Mouse (Mus musculus) liver, adult (tissue): ENCODE measurements at regions not wholly inside any gene's neighbourhood (a gene's known extent, or its start where the extent isn't known, plus 50 kb on each side); places are given as distances from the start of the nearest gene placed in this dataset.
A peak's percentile ranks its signal among the peaks of the same experiment; 100 is the strongest.

Experiments used
- GATA4 ChIP-seq: IDR thresholded peaks from 2 replicates; pipeline ENCODE4 v1.6.1; 2014; ENCODE audit warnings: mild to moderate bottlenecking, low read length; ENCODE audit not compliant: insufficient replicate concordance

DNA sequence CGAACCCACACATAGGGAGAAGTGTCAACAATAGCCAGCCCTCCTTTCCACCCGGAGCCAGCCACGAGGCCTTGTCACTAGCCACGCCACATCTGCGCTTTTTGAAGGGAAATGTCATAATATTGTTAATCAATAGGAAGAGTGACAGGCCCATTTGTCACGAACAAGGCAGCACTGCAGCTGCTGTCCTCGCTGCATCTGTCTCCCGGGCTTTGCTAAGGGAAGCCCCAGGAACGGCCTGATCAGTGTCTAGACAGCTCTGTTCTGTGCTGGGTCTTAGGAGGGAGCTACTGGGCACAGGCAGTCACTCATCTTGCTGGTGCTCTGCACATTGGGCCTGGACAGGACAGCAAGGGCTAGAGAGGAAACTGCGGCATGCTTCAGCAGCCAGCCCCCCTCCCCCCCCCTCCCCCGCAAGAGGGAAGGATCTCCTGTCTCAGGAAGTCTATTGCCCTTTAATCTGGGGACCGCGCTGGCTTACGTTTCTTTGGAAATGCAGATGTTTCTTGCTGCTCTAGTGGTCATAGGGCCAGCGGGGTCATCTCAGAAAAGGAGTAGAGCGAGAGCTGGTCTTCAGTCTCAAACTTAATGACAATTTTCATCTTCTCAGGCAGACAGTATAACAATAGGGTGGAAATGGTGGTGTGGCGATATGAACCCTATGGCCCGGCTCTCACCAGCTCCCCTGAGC, 169.1 kb upstream of the Npvf start:
- TF ChIP-seq GATA4, result no peak

- no peak for TF ChIP-seq GATA4
These were observed 170.2 kb upstream of the Npvf start for GRCm38 (mm10) chr6:50824466-50824865.

DNA sequence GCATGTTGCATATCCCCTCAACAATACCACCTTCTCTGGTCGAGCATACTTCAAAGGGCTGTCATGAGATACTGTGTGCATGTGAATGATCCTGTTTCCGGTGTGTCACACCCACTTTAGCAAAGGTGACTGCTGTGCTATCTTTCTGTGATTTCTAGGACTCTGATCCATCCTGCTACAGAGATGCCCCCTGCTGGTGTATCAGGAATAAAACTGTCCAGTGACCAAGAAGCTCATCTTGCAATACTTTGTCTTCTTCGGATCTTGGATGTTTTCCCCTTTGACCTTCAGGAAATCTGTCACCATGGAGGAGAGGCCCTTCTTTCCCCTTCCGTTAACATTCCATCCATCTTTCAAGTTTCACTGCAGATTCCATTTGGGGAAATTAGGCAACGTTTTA, 177.5 kb upstream of the Npvf start:
- no peak for TF ChIP-seq GATA4

DNA sequence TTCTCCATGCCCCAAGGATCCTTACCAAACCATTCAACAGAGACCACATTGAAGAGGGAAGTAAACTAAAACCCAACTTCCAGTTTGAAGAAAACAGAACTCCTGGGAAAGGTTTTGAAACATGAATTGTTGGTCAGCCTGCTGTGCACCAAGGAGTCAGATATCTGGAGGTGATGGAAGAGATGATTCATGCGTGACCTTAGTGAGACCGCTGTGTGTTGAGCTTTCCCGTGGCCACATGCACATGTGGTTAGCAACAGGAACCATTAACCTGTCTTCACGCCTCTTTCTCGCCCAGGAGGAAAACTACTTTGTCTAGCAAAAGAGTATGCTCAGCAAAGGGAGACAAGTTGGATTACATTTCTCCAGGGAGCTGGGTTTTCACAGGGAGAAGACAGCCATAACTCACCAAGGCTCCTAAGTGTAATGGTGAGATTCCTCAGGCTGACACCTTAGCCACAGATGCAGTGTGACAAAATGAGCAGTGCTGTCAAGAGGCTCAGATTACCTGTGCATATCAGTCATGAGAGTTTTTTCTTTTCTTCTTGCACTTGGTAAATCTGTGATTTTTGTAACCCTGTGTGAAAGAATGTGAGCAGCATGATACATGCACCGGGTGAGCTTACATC, 181.9 kb upstream of the Npvf start:
- TF ChIP-seq GATA4, result no peak

DNA sequence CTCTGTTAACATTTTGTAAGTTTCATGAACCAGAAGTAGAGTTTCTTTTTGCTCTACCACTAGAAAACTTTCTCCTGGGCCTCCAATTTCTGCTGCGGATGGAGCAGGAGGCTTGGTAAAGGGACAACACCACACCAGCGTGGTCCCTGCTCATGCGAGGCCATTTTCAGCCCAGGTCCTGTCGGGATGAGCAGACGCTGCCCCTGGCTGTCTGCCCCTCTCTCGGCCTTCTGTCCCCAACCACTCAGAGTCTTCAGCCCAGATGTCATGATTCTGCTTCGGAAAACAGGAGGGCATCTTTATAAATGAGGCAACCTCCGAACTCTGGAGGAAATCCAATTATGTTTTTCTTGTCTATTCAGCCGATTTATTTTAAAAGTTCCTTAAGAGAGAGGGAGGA, 186.6 kb upstream of the Npvf start:
- TF ChIP-seq GATA4, result no peak

GRCm38 (mm10) chr6:50846740-50847516, 192.7 kb upstream of the Npvf start:
- TF ChIP-seq GATA4, result no peak

- TF ChIP-seq GATA4, result no peak
These were observed 193.3 kb upstream of the Npvf start for GRCm38 (mm10) chr6:50847548-50847947.

DNA sequence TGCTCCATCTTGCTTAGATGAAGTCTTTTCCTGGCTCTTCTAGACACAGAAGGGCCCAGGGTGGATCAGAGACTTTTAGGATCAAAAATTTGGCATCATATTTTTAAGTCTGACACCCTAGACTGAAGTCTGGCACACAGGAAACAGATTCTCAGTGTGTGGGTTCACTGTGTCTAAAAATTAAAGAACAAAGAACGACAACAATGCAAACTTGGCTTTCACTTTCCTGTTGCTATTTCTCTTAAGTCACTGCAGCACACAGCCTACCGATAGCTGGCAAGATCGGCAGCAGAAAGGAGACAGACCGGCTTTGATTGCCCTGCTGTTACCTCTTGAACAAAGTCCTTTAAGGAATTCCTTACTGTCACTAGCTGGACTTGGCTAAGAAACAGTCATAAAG, 204.9 kb upstream of the Npvf start:
- no peak for TF ChIP-seq GATA4

- TF ChIP-seq GATA4, result no peak
These were observed 223.8 kb upstream of the Npvf start for GRCm38 (mm10) chr6:50877991-50878390.

DNA sequence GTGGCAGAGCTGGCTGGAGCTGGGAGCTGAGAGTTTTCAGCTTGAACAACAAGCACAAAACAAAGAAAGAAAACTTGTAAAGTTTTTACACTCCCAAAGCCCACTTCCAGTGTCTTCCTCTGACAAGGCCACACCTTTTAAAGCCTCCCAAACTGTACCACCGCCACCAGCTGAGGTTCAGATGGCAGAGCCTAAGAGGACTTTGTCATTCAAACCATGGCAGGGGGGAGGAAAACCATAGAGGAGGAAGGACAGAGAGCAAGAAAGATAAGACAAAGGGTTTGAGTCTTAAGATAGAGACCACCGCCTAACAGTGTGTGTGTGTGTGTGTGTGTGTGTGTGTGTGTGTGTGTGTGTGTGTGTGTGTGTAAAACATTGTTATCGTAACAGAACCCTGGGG, 228.1 kb upstream of the Npvf start:
- TF ChIP-seq GATA4, result no peak

GRCm38 (mm10) chr6:50882759-50883158, 228.5 kb upstream of the Npvf start:
- no peak for TF ChIP-seq GATA4

DNA sequence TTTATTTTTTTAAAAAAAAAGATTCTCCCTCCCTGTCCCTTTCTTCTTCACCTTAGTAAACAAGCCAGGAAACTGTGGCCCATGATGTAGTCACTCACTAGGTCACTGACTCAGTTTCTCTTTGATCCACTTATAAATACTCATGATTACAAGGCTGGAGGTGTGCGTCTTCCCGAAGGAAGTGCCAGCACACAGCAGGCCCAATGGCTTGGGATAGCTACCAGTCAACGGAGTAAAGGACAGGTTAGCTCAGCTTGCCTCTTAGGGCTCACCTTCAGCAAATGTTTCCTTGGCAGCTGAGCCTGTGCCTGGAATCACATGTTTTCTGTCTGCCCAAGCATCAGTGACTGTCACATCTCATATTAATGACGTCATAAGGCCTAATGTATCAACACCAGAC, 230.8 kb upstream of the Npvf start:
- no peak for TF ChIP-seq GATA4

- TF ChIP-seq GATA4, result no peak
These were observed 231.6 kb upstream of the Npvf start for GRCm38 (mm10) chr6:50885771-50886360.

GRCm38 (mm10) chr6:50890370-50891204, 236.3 kb upstream of the Npvf start:
- peak; percentile 99 for TF ChIP-seq GATA4

- TF ChIP-seq GATA4, result no peak
These were observed 236.9 kb upstream of the Npvf start for GRCm38 (mm10) chr6:50891205-50891526.
